In the genomic region with DNA sequence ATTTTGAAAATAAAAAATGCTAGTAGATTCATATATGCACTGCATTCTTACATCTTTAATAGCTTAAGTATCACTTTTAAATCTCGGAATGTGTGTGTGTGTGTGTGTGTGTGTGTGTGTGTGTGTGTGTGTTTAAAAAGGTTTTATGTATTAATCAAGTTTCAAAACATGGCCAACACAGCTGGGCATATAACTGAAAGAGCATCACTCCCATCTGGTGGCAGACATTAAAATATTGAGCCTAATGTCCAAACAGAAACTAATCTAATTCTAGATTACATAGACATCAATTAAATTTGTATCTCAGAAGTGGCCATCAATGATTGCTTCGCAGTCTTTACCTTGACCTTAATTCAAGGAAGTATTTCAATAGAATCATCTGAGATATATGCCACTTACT, we compare ENCODE assay signal across 23 mouse cellular contexts.
A peak's percentile ranks its signal among the peaks of the same experiment; 100 is the strongest.
DNase-seq lines count a peak whose midpoint lies in the region; ATAC-seq and TF ChIP-seq lines count a peak whose summit lies in the region.
"Had no signal": no experiment of that assay in that cellular context is flagged by ENCODE, and none has a peak within 500 bp of the region (broad histone marks: within the 10 kb centered on the region; RNA-seq: fewer than 3 reads in every experiment).

No protein-coding gene starts in this region.

- no peak overlapping the region for H3K4me3 ChIP-seq in hindbrain, embryonic 14.5 days (replicated peaks; ENCODE audit: low read length)
- no peak overlapping the region for H3K4me3 ChIP-seq in hindbrain, embryonic 10.5 days
- no peak overlapping the region for H3K4me3 ChIP-seq in layer of hippocampus, adult 2 months
- H3K4me3 ChIP-seq in midbrain, postnatal 0 days (ENCODE audit: low read depth, low read length): no peak overlapping the region
- H3K4me3 ChIP-seq in midbrain, embryonic 13.5 days (replicated peaks): no peak overlapping the region
- H3K4me3 ChIP-seq: embryonic facial prominence, embryonic 10.5 days; embryonic facial prominence, embryonic 15.5 days; limb, embryonic 13.5 days; lung, embryonic 15.5 days; midbrain, embryonic 12.5 days had no signal

- peak; percentile 9 for DNase-seq in adrenal gland, postnatal 14 days
- no peak for DNase-seq in adrenal gland, adult (ENCODE audit: inconsistent age in 2 of 2, low spot score in 1 of 2)
- peak; percentile 52 for DNase-seq in hindbrain, embryonic 14.5 days (ENCODE audit: low spot score)
- DNase-seq in hindbrain, embryonic 10.5 days (ENCODE audit: low spot score): no peak
- DNase-seq in layer of hippocampus, adult 2 months (ENCODE audit: low spot score in 2 of 2): no peak
- no peak for DNase-seq in layer of hippocampus, adult 9-11 months
- peak; percentile 41 for DNase-seq in midbrain, postnatal 0 days (ENCODE audit: low spot score)
- DNase-seq: adrenal gland, postnatal 25 days; gastrocnemius, postnatal 10 days; kidney, adult 18-20 months; lung, postnatal 36 days; right cerebral cortex, adult 18-20 months; spleen, adult 18-20 months; thymus, adult 18-20 months; thymus, postnatal 25 days had no signal

- no peak overlapping the region for H3K27ac ChIP-seq in hindbrain, embryonic 14.5 days
- no peak overlapping the region for H3K27ac ChIP-seq in hindbrain, embryonic 10.5 days
- no peak overlapping the region for H3K27ac ChIP-seq in layer of hippocampus, adult 2 months
- no peak overlapping the region for H3K27ac ChIP-seq in midbrain, postnatal 0 days (ENCODE audit: low read depth, low read length)
- H3K27ac ChIP-seq in midbrain, embryonic 13.5 days: no peak overlapping the region
- H3K27ac ChIP-seq: embryonic facial prominence, embryonic 10.5 days; embryonic facial prominence, embryonic 15.5 days; limb, embryonic 13.5 days; liver, embryonic 14.5 days; lung, embryonic 15.5 days; midbrain, embryonic 12.5 days had no signal

- ATAC-seq in hindbrain, embryonic 14.5 days (ENCODE audit: low FRiP score): no peak
- ATAC-seq in midbrain, postnatal 0 days (ENCODE audit: low FRiP score): no peak
- no peak for ATAC-seq in midbrain, embryonic 13.5 days

- H3K27me3 ChIP-seq in hindbrain, embryonic 14.5 days (ENCODE audit: control insufficient read depth, insufficient read depth, low read length): no peaks in the 10 kb centered on the region
- no peaks in the 10 kb centered on the region for H3K27me3 ChIP-seq in hindbrain, embryonic 10.5 days (ENCODE audit: insufficient read depth, poor library complexity, severe bottlenecking)
- no peaks in the 10 kb centered on the region for H3K27me3 ChIP-seq in midbrain, postnatal 0 days (ENCODE audit: insufficient read depth, low read length)
- H3K27me3 ChIP-seq in midbrain, embryonic 13.5 days: no peaks in the 10 kb centered on the region
- H3K27me3 ChIP-seq: embryonic facial prominence, embryonic 15.5 days; limb, embryonic 13.5 days; lung, embryonic 15.5 days; midbrain, embryonic 12.5 days had no signal

- no peak overlapping the region for H3K9ac ChIP-seq in hindbrain, embryonic 14.5 days
- no peak overlapping the region for H3K9ac ChIP-seq in midbrain, postnatal 0 days (replicated peaks; ENCODE audit: low read length, poor library complexity, severe bottlenecking)
- no peak overlapping the region for H3K9ac ChIP-seq in midbrain, embryonic 13.5 days (replicated peaks)
- H3K9ac ChIP-seq: embryonic facial prominence, embryonic 15.5 days; limb, embryonic 13.5 days; liver, embryonic 14.5 days; lung, embryonic 15.5 days; midbrain, embryonic 12.5 days had no signal

- H3K4me1 ChIP-seq in hindbrain, embryonic 14.5 days (replicated peaks; ENCODE audit: control insufficient read depth, insufficient read depth, low read length): no peaks in the 10 kb centered on the region; the same call in 1 of the 2 replicates
- H3K4me1 ChIP-seq in hindbrain, embryonic 10.5 days (replicated peaks): no peaks in the 10 kb centered on the region
- H3K4me1 ChIP-seq in midbrain, postnatal 0 days (ENCODE audit: insufficient read depth, low read length): no peaks in the 10 kb centered on the region
- H3K4me1 ChIP-seq in midbrain, embryonic 13.5 days (replicated peaks): peaks cover 5% of the 10 kb centered on the region; the same call in 1 of the 2 replicates
- H3K4me1 ChIP-seq: embryonic facial prominence, embryonic 10.5 days; embryonic facial prominence, embryonic 15.5 days; limb, embryonic 13.5 days; lung, embryonic 15.5 days; midbrain, embryonic 12.5 days had no signal

- 78% methylated on average over 2 of the region's 2 CpGs for WGBS in hindbrain, embryonic 14.5 days
- 90% methylated on average over 2 of the region's 2 CpGs for WGBS in hindbrain, embryonic 10.5 days
- 83% methylated on average over 2 of the region's 2 CpGs for WGBS in midbrain, postnatal 0 days
- WGBS in midbrain, embryonic 13.5 days: 87% methylated on average over 2 of the region's 2 CpGs

- H3K9me3 ChIP-seq in hindbrain, embryonic 14.5 days (ENCODE audit: control insufficient read depth, low read length): no peaks in the 10 kb centered on the region
- no peaks in the 10 kb centered on the region for H3K9me3 ChIP-seq in hindbrain, embryonic 10.5 days
- no peaks in the 10 kb centered on the region for H3K9me3 ChIP-seq in midbrain, postnatal 0 days (ENCODE audit: low read length)
- no peaks in the 10 kb centered on the region for H3K9me3 ChIP-seq in midbrain, embryonic 13.5 days
- H3K9me3 ChIP-seq: embryonic facial prominence, embryonic 10.5 days; embryonic facial prominence, embryonic 15.5 days; limb, embryonic 13.5 days; lung, embryonic 15.5 days; midbrain, embryonic 12.5 days had no signal

- H3K4me2 ChIP-seq in hindbrain, embryonic 14.5 days (replicated peaks): no peak overlapping the region
- no peak overlapping the region for H3K4me2 ChIP-seq in midbrain, postnatal 0 days (ENCODE audit: low read depth, low read length, poor library complexity, severe bottlenecking)
- H3K4me2 ChIP-seq in midbrain, embryonic 13.5 days (replicated peaks): no peak overlapping the region
- H3K4me2 ChIP-seq: embryonic facial prominence, embryonic 15.5 days; limb, embryonic 13.5 days; lung, embryonic 15.5 days; midbrain, embryonic 12.5 days had no signal

- peak; percentile 52 for TF ChIP-seq CTCF in layer of hippocampus, adult 2 months (conservative IDR thresholded peaks at IDR 0.05)
- peak; percentile 53 for TF ChIP-seq CTCF in midbrain, postnatal 0 days (IDR thresholded peaks at IDR 0.05)

- no peaks in the 10 kb centered on the region for H3K36me3 ChIP-seq in hindbrain, embryonic 14.5 days (replicated peaks; ENCODE audit: control insufficient read depth, insufficient read depth)
- no peaks in the 10 kb centered on the region for H3K36me3 ChIP-seq in hindbrain, embryonic 10.5 days
- no peaks in the 10 kb centered on the region for H3K36me3 ChIP-seq in midbrain, postnatal 0 days (ENCODE audit: insufficient read depth, low read length)
- H3K36me3 ChIP-seq in midbrain, embryonic 13.5 days: no peaks in the 10 kb centered on the region
- H3K36me3 ChIP-seq: embryonic facial prominence, embryonic 10.5 days; embryonic facial prominence, embryonic 15.5 days; G1E; limb, embryonic 13.5 days; lung, embryonic 15.5 days; midbrain, embryonic 12.5 days had no signal

Comparison
In these comparisons a context has a peak if more than half of its experiments do, and no peak if none do; other contexts are left out.
1. DNase-seq: peak in adrenal gland, postnatal 14 days (single experiment), hindbrain, embryonic 14.5 days (single experiment) and midbrain, postnatal 0 days (single experiment); none in adrenal gland, adult (0 of 2), hindbrain, embryonic 10.5 days (single experiment), layer of hippocampus, adult 2 months (0 of 2) and layer of hippocampus, adult 9-11 months (single experiment).